Mouse (Mus musculus) midbrain, embryonic 13.5 days (tissue): Measurements from ENCODE around the gene Apopt1. TPM values are rescaled to one million over a fixed set of nuclear protein-coding genes. Genes with fewer than 3 reads are reported as not detected.

ENCODE experiments used
- ATAC-seq: fragments of 200-750 bp; cut with Nextera tagmentation; 2 replicates; pipeline ENCODE4 v1.8.0; 2017; ENCODE audit warnings: mild to moderate bottlenecking, moderate TSS enrichment, moderate library complexity
- H3K27ac ChIP-seq: fragments of 300-500 bp; sonication (generic); 2 replicates; pipeline ENCODE4 v1.5.1; 2015; ENCODE audit warnings: inconsistent platforms, mild to moderate bottlenecking, moderate library complexity
- H3K27me3 ChIP-seq: fragments of 300-500 bp; sonication (generic); 2 replicates; pipeline ENCODE4 v1.6.1; 2015; ENCODE audit warnings: mild to moderate bottlenecking, inconsistent platforms
- H3K36me3 ChIP-seq: fragments of 300-500 bp; sonication (generic); 2 replicates; pipeline ENCODE4 v1.6.1; 2015; ENCODE audit warnings: mild to moderate bottlenecking, inconsistent platforms
- H3K4me1 ChIP-seq: fragments of 300-500 bp; sonication (generic); replicated peaks from 2 replicates; pipeline ENCODE4 v1.6.1; 2015; ENCODE audit warnings: inconsistent platforms
- H3K4me2 ChIP-seq: fragments of 300-500 bp; sonication (generic); replicated peaks from 2 replicates; pipeline ENCODE4 v1.6.1; 2015; ENCODE audit warnings: moderate library complexity, mild to moderate bottlenecking, inconsistent platforms
- H3K4me3 ChIP-seq: fragments of 300-500 bp; sonication (generic); replicated peaks from 2 replicates; pipeline ENCODE4 v1.5.1; 2015; ENCODE audit warnings: mild to moderate bottlenecking, inconsistent platforms
- H3K9ac ChIP-seq: fragments of 300-500 bp; sonication (generic); replicated peaks from 2 replicates; pipeline ENCODE4 v1.6.1; 2015; ENCODE audit warnings: mild to moderate bottlenecking, inconsistent platforms
- H3K9me3 ChIP-seq: fragments of 300-500 bp; sonication (generic); 2 replicates; pipeline ENCODE4 v1.6.1; 2016; ENCODE audit warnings: mild to moderate bottlenecking, inconsistent platforms
- WGBS: fragments of 180-500 bp; shearing (Covaris S2); methylation state at CpG from one replicate; pipeline ENCODE4 v1.1.7; 2015; 5-methylcytosine and 5-hydroxymethylcytosine counted together
- polyA plus RNA-seq: library from polyadenylated mRNA; unstranded; fragments of >200 nt; fragmentation: Nextera tagmentation; extraction: Ambion mirVana; gene quantifications from 2 replicates; pipeline ENCODE4 v1.2.1, GENCODE M21; 2015

Apopt1 gene
- polyA plus RNA-seq, 1 experiment from 2014 or later = 59.6 TPM

- Histone ChIP-seq H3K27me3 (no peaks in the 10 kb centered on the region), H3K4me1 (no peaks in the 10 kb centered on the region), H3K9ac (no peak overlapping the region), H3K4me3 (no peak overlapping the region), H3K9me3 (no peaks in the 10 kb centered on the region), H3K4me2 (no peak overlapping the region), H3K27ac (no peak overlapping the region), H3K36me3 (peaks cover 98% of the 10 kb centered on the region)
- no peak for ATAC-seq
- WGBS = 86% methylated on average over 22 of the region's 22 CpGs
These were observed 81.0 kb downstream of the Apopt1 start for GRCm38 (mm10) chr12:111794102-111794501.

- 96% methylated on average over 18 of the region's 18 CpGs for WGBS
- Histone ChIP-seq H3K4me3 (no peak overlapping the region), H3K9ac (no peak overlapping the region), H3K27ac (no peak overlapping the region), H3K27me3 (no peaks in the 10 kb centered on the region), H3K4me1 (no peaks in the 10 kb centered on the region), H3K4me2 (no peak overlapping the region), H3K36me3 (peaks cover 96% of the 10 kb centered on the region), H3K9me3 (no peaks in the 10 kb centered on the region)
- ATAC-seq = no peak
These were observed 81.6 kb downstream of the Apopt1 start for GRCm38 (mm10) chr12:111794526-111795179.

- Histone ChIP-seq H3K27me3 (no peaks in the 10 kb centered on the region), H3K4me2 (no peak overlapping the region), H3K9me3 (no peaks in the 10 kb centered on the region), H3K27ac (no peak overlapping the region), H3K9ac (no peak overlapping the region), H3K36me3 (peaks cover 94% of the 10 kb centered on the region), H3K4me1 (no peaks in the 10 kb centered on the region), H3K4me3 (no peak overlapping the region)
- 91% methylated on average over 28 of the region's 28 CpGs for WGBS
- ATAC-seq = no peak
These were observed 82.3 kb downstream of the Apopt1 start for GRCm38 (mm10) chr12:111795180-111795895.

- 86% methylated on average over 8 of the region's 8 CpGs for WGBS
- H3K36me3 ChIP-seq = peaks cover 94% of the 10 kb centered on the region
- H3K4me1 ChIP-seq = no peaks in the 10 kb centered on the region
- no peak for ATAC-seq
- H3K9ac ChIP-seq = no peak overlapping the region
- no peak overlapping the region for H3K27ac ChIP-seq
- no peaks in the 10 kb centered on the region for H3K9me3 ChIP-seq
- H3K4me3 ChIP-seq = no peak overlapping the region
- H3K4me2 ChIP-seq = no peak overlapping the region
- H3K27me3 ChIP-seq = no peaks in the 10 kb centered on the region
These were observed 84.2 kb downstream of the Apopt1 start for GRCm38 (mm10) chr12:111797251-111797650.

GRCm38 (mm10) chr12:111798493-111798892 is 85.4 kb downstream of the Apopt1 start:
- H3K27ac ChIP-seq = no peak overlapping the region
- 94% methylated on average over 13 of the region's 13 CpGs for WGBS
- no peak overlapping the region for H3K4me3 ChIP-seq
- ATAC-seq = no peak
- H3K9ac ChIP-seq = no peak overlapping the region
- H3K4me1 ChIP-seq = no peaks in the 10 kb centered on the region
- no peaks in the 10 kb centered on the region for H3K27me3 ChIP-seq
- no peak overlapping the region for H3K4me2 ChIP-seq
- H3K9me3 ChIP-seq = no peaks in the 10 kb centered on the region
- H3K36me3 ChIP-seq = peaks cover 92% of the 10 kb centered on the region

- H3K9me3 ChIP-seq = no peaks in the 10 kb centered on the region
- ATAC-seq = no peak
- no peak overlapping the region for H3K27ac ChIP-seq
- peaks cover 90% of the 10 kb centered on the region for H3K36me3 ChIP-seq
- H3K4me1 ChIP-seq = no peaks in the 10 kb centered on the region
- no peaks in the 10 kb centered on the region for H3K27me3 ChIP-seq
- 88% methylated on average over 10 of the region's 10 CpGs for WGBS
- H3K4me2 ChIP-seq = no peak overlapping the region
- no peak overlapping the region for H3K4me3 ChIP-seq
- H3K9ac ChIP-seq = no peak overlapping the region
These were observed 87.6 kb downstream of the Apopt1 start for GRCm38 (mm10) chr12:111800459-111801183.

GRCm38 (mm10) chr12:111803538-111803937 is 90.5 kb downstream of the Apopt1 start:
- no peak overlapping the region for H3K4me2 ChIP-seq
- H3K9me3 ChIP-seq = no peaks in the 10 kb centered on the region
- ATAC-seq = no peak
- H3K9ac ChIP-seq = no peak overlapping the region
- H3K36me3 ChIP-seq = peaks cover 88% of the 10 kb centered on the region
- H3K4me3 ChIP-seq = no peak overlapping the region
- WGBS = 92% methylated on average over 5 of the region's 5 CpGs
- no peak overlapping the region for H3K27ac ChIP-seq
- no peaks in the 10 kb centered on the region for H3K4me1 ChIP-seq
- H3K27me3 ChIP-seq = no peaks in the 10 kb centered on the region

Other genes with a start within 250 kb of the Apopt1 start
- gene Gm266, start 227.4 kb upstream of the Apopt1 start, polyA plus RNA-seq = 0.81 and 0.98 TPM in 2 replicates
- 593 and 657 TPM in 2 replicates for gene Eif5, start 175.2 kb upstream of the Apopt1 start, polyA plus RNA-seq
- gene Mark3, start 138.7 kb upstream of the Apopt1 start, polyA plus RNA-seq = 49.2 and 57.2 TPM in 2 replicates
- 1,952 and 2,005 TPM in 2 replicates for gene Ckb, start 40.9 kb upstream of the Apopt1 start, polyA plus RNA-seq
- 9.0 and 9.4 TPM in 2 replicates for gene Trmt61a, start 35.2 kb upstream of the Apopt1 start, polyA plus RNA-seq
- 63.9 and 68.2 TPM in 2 replicates for gene Bag5, start within 50 bp of the Apopt1 start, polyA plus RNA-seq
- 545 and 546 TPM in 2 replicates for gene Klc1, start 45.6 kb downstream of the Apopt1 start, polyA plus RNA-seq
- 3.9 and 4.4 TPM in 2 replicates for gene Xrcc3, start 100.6 kb downstream of the Apopt1 start, polyA plus RNA-seq
- gene Zfyve21, start 100.9 kb downstream of the Apopt1 start, polyA plus RNA-seq = 34.7 and 36.6 TPM in 2 replicates
- gene Ppp1r13b, start 194.8 kb downstream of the Apopt1 start, polyA plus RNA-seq = 17.8 and 19.7 TPM in 2 replicates